Comparison of ENCODE assay signal across 8 mouse cellular contexts in genomic region chr17:44130429-44130828, GRCm38 (mm10). TPM values are rescaled to one million over a fixed set of nuclear protein-coding genes. Genes with fewer than 3 reads are reported as not detected.
DNase-seq lines count a peak whose midpoint lies in the region; TF ChIP-seq lines count a peak whose summit lies in the region.

No protein-coding gene starts in this region.

- TF ChIP-seq CTCF in layer of hippocampus, adult 2 months (conservative IDR thresholded peaks at IDR 0.05) = peak; percentile 95

- no peak overlapping the region for H3K4me3 ChIP-seq in layer of hippocampus, adult 2 months

- H3K27ac ChIP-seq in layer of hippocampus, adult 2 months = no peak overlapping the region

- peak; percentile 86 for DNase-seq in CD4-positive, CD25-positive, alpha-beta regulatory T cell, adult 2 months (ENCODE audit: low read depth, low spot score)
- peak; percentile 71 for DNase-seq in R1 (ENCODE audit: low read depth, low spot score)
- DNase-seq in cerebellum, adult 9-10 months = peak; percentile 63
- peak; percentile 26 to 28 for DNase-seq in gastrocnemius, adult 8-10 months (ENCODE audit: low spot score in 2 of 2)
- DNase-seq in layer of hippocampus, adult 2 months (ENCODE audit: low spot score in 2 of 2) = peak; percentile 58 to 76
- DNase-seq in lung, postnatal 25 days (ENCODE audit: low spot score) = peak; percentile 65
- peak; percentile 80 for DNase-seq in right cerebral cortex, postnatal 14 days
- DNase-seq in urinary bladder, postnatal 14 days (ENCODE audit: low spot score) = peak; percentile 73

RNA-seq across cellular contexts. Expression of gene Enpp4, which starts 24.8 kb away (rescaled TPM):
- 10 to 100 TPM; 40.0 to 47.4 (median 44.2) TPM for total RNA-seq in gastrocnemius, adult 8-10 months (2022)
- 10 to 100 TPM; 15.7 to 17.2 TPM for total RNA-seq in layer of hippocampus, adult 2 months (2021)

RNA-seq across cellular contexts. Expression of gene Enpp5, which starts 51.8 kb away (rescaled TPM):
- 1 to 10 TPM; 7.7 to 9.6 (median 8.8) TPM for total RNA-seq in gastrocnemius, adult 8-10 months (2022)
- 100 to 1,000 TPM; 153 to 159 TPM for total RNA-seq in layer of hippocampus, adult 2 months (2021)

RNA-seq across cellular contexts. Expression of gene Clic5, which starts 58.0 kb away (rescaled TPM):
- 100 to 1,000 TPM; 113 to 139 (median 130) TPM for total RNA-seq in gastrocnemius, adult 8-10 months (2022)
- total RNA-seq in layer of hippocampus, adult 2 months (2021) = 1 to 10 TPM; 3.3 to 4.2 TPM

Comparison
In these comparisons a context has a peak if more than half of its experiments do, and no peak if none do; other contexts are left out.
1. DNase-seq: peak in every context shown above with its lines; median percentile 86 in CD4-positive, CD25-positive, alpha-beta regulatory T cell, adult 2 months; 80 in right cerebral cortex, postnatal 14 days; 73 in urinary bladder, postnatal 14 days; 71 in R1; 67 in layer of hippocampus, adult 2 months; 65 in lung, postnatal 25 days; 63 in cerebellum, adult 9-10 months; 27 in gastrocnemius, adult 8-10 months.
2. RNA of gene Enpp5, which starts 51.8 kb away (total RNA-seq): 153 to 159 TPM in layer of hippocampus, adult 2 months; 7.7 to 9.6 TPM in gastrocnemius, adult 8-10 months; every median in the first group is over 10 times any median in the second.
3. RNA of gene Clic5, which starts 58.0 kb away (total RNA-seq): 113 to 139 TPM in gastrocnemius, adult 8-10 months; 3.3 to 4.2 TPM in layer of hippocampus, adult 2 months; every median in the first group is over 10 times any median in the second.